In the genomic region with DNA sequence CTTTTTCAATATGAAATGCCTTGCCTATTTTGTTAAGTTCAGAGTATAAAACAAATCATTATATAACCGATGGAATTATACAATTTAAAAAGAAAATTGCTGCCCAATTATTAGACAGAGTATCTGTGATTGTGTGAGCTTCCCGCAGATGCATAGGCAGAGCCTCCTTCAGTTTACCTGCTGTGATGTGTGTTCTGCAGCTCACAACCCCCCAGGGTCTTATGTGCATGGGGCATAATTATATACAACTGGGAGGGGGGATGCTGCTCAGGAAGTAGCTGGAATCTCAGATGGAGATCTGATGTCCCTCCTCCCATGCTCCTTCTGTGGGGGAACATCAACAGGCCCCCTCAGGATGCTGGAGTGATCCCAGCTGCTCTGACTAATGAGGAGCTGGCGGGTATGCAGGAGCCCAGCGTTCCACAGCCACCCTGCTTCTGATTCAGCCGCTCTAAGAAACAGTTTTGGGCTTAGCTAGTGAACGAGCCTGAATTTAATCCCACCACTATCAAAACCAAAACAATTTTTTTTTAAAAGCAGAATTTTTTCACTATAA, we compare ENCODE assay signal across 10 mouse cellular contexts. TPM values are rescaled to one million over a fixed set of nuclear protein-coding genes. Genes with fewer than 3 reads are reported as not detected.
DNase-seq lines count a peak whose midpoint lies in the region; ATAC-seq and TF ChIP-seq lines count a peak whose summit lies in the region.
"Had no signal": no experiment of that assay in that cellular context is flagged by ENCODE, and none has a peak within 500 bp of the region (broad histone marks: within the 10 kb centered on the region; RNA-seq: fewer than 3 reads in every experiment).

No protein-coding gene starts in this region.

- peaks cover 2% of the 10 kb centered on the region for H3K4me1 ChIP-seq in forebrain, embryonic 16.5 days (replicated peaks; ENCODE audit: control insufficient read depth, insufficient read depth, low read length)
- 0 out of 2 replicates have a peak, but pooled peaks cover 6% of the 10 kb centered on the region for H3K4me1 ChIP-seq in intestine, embryonic 15.5 days (replicated peaks)
- H3K4me1 ChIP-seq in midbrain, postnatal 0 days (ENCODE audit: insufficient read depth, low read length) = no peaks in the 10 kb centered on the region
- H3K4me1 ChIP-seq: liver, embryonic 15.5 days had no signal

- TF ChIP-seq CTCF in midbrain, postnatal 0 days (IDR thresholded peaks at IDR 0.05) = no peak

- H3K9ac ChIP-seq in forebrain, embryonic 16.5 days (replicated peaks; ENCODE audit: low read depth, low read length) = 0 out of 2 replicates have a peak overlapping the region, but pooled peaks have one; percentile 22
- H3K9ac ChIP-seq in intestine, embryonic 15.5 days = no peak overlapping the region
- no peak overlapping the region for H3K9ac ChIP-seq in midbrain, postnatal 0 days (replicated peaks; ENCODE audit: low read length, poor library complexity, severe bottlenecking)
- H3K9ac ChIP-seq: liver, embryonic 15.5 days had no signal

- H3K36me3 ChIP-seq in forebrain, embryonic 16.5 days (ENCODE audit: control insufficient read depth, insufficient read depth) = peaks cover 2% of the 10 kb centered on the region; the same call in 1 of the 2 replicates
- H3K36me3 ChIP-seq in intestine, embryonic 15.5 days = no peaks in the 10 kb centered on the region
- H3K36me3 ChIP-seq in midbrain, postnatal 0 days (ENCODE audit: insufficient read depth, low read length) = 0 out of 2 replicates have a peak, but pooled peaks cover 5% of the 10 kb centered on the region
- H3K36me3 ChIP-seq: liver, embryonic 15.5 days had no signal

- H3K27ac ChIP-seq in forebrain, embryonic 16.5 days (ENCODE audit: low read length) = no peak overlapping the region
- H3K27ac ChIP-seq in intestine, embryonic 15.5 days = no peak overlapping the region
- no peak overlapping the region for H3K27ac ChIP-seq in midbrain, postnatal 0 days (ENCODE audit: low read depth, low read length)
- H3K27ac ChIP-seq: liver, embryonic 15.5 days had no signal

- no peak overlapping the region for H3K4me2 ChIP-seq in forebrain, embryonic 16.5 days (ENCODE audit: low read length)
- no peak overlapping the region for H3K4me2 ChIP-seq in intestine, embryonic 15.5 days (replicated peaks)
- no peak overlapping the region for H3K4me2 ChIP-seq in midbrain, postnatal 0 days (ENCODE audit: low read depth, low read length, poor library complexity, severe bottlenecking)
- H3K4me2 ChIP-seq: liver, embryonic 15.5 days had no signal

- peak; percentile 63 for DNase-seq in layer of hippocampus, adult 11-12 months (ENCODE audit: low spot score)
- DNase-seq in layer of hippocampus, adult 9-10 months (ENCODE audit: low spot score) = no peak
- peak; percentile 23 for DNase-seq in midbrain, postnatal 0 days (ENCODE audit: low spot score)
- no peak for DNase-seq in thymus, postnatal 14 days
- DNase-seq in embryo, embryonic 9.5 days (ENCODE audit: extremely low spot score) = no peak
- DNase-seq: heart, postnatal 36 days had no signal

- H3K9me3 ChIP-seq in forebrain, embryonic 16.5 days (ENCODE audit: control insufficient read depth, low read length) = no peaks in the 10 kb centered on the region
- no peaks in the 10 kb centered on the region for H3K9me3 ChIP-seq in intestine, embryonic 15.5 days
- H3K9me3 ChIP-seq in midbrain, postnatal 0 days (ENCODE audit: low read length) = no peaks in the 10 kb centered on the region
- H3K9me3 ChIP-seq: liver, embryonic 15.5 days had no signal

- no peaks in the 10 kb centered on the region for H3K27me3 ChIP-seq in forebrain, embryonic 16.5 days (replicated peaks; ENCODE audit: control insufficient read depth, insufficient read depth, low read length)
- H3K27me3 ChIP-seq in intestine, embryonic 15.5 days (replicated peaks) = no peaks in the 10 kb centered on the region
- H3K27me3 ChIP-seq in midbrain, postnatal 0 days (ENCODE audit: insufficient read depth, low read length) = no peaks in the 10 kb centered on the region
- H3K27me3 ChIP-seq: liver, embryonic 15.5 days had no signal

- peak; percentile 73 for ATAC-seq in forebrain, embryonic 16.5 days
- ATAC-seq in intestine, embryonic 15.5 days = peak; percentile 70
- ATAC-seq in midbrain, postnatal 0 days (ENCODE audit: low FRiP score) = no peak
- no peak for ATAC-seq in cerebellum, adult (ENCODE audit: insufficient number of reproducible peaks, low FRiP score, low TSS enrichment)

- WGBS in forebrain, embryonic 16.5 days = 39% methylated on average over 6 of the region's 6 CpGs
- WGBS in intestine, embryonic 15.5 days = 45% methylated on average over 6 of the region's 6 CpGs
- WGBS in midbrain, postnatal 0 days = 46% methylated on average over 6 of the region's 6 CpGs

- no peak overlapping the region for H3K4me3 ChIP-seq in forebrain, embryonic 16.5 days (replicated peaks; ENCODE audit: low read length)
- H3K4me3 ChIP-seq in intestine, embryonic 15.5 days (replicated peaks) = no peak overlapping the region
- H3K4me3 ChIP-seq in midbrain, postnatal 0 days (ENCODE audit: low read depth, low read length) = no peak overlapping the region
- H3K4me3 ChIP-seq: liver, embryonic 15.5 days had no signal

RNA-seq across cellular contexts. Expression of a gene that starts 19.4 kb away (rescaled TPM):
- polyA plus RNA-seq in forebrain, embryonic 16.5 days (2015; fragmentation: Nextera tagmentation; extraction: Ambion mirVana) = 31.6 and 33.7 TPM in 2 replicates
- 23.6 and 25.7 TPM in 2 replicates for polyA plus RNA-seq in intestine, embryonic 15.5 days (2015; fragmentation: Nextera tagmentation; extraction: Ambion mirVana)
- total RNA-seq in midbrain, postnatal 0 days (2014; rRNA removed) = 12.1 and 16.7 TPM in 2 replicates
- 22.5 and 23.0 TPM in 2 replicates for polyA plus RNA-seq in midbrain, postnatal 0 days (2015; fragmentation: Nextera tagmentation; extraction: Ambion mirVana)

RNA-seq across cellular contexts. Expression of a gene that starts 22.8 kb away (rescaled TPM):
- polyA plus RNA-seq in forebrain, embryonic 16.5 days (2015; fragmentation: Nextera tagmentation; extraction: Ambion mirVana) = 43.3 and 45.4 TPM in 2 replicates
- 35.0 and 35.2 TPM in 2 replicates for polyA plus RNA-seq in intestine, embryonic 15.5 days (2015; fragmentation: Nextera tagmentation; extraction: Ambion mirVana)
- total RNA-seq in midbrain, postnatal 0 days (2014; rRNA removed) = 17.6 and 18.5 TPM in 2 replicates
- 25.8 and 27.5 TPM in 2 replicates for polyA plus RNA-seq in midbrain, postnatal 0 days (2015; fragmentation: Nextera tagmentation; extraction: Ambion mirVana)

RNA-seq across cellular contexts. Expression of a gene that starts 51.3 kb away (rescaled TPM):
- polyA plus RNA-seq in forebrain, embryonic 16.5 days (2015; fragmentation: Nextera tagmentation; extraction: Ambion mirVana) = 22.7 and 25.5 TPM in 2 replicates
- polyA plus RNA-seq in intestine, embryonic 15.5 days (2015; fragmentation: Nextera tagmentation; extraction: Ambion mirVana) = 8.0 and 8.1 TPM in 2 replicates
- 12.6 and 20.9 TPM in 2 replicates for total RNA-seq in midbrain, postnatal 0 days (2014; rRNA removed)
- polyA plus RNA-seq in midbrain, postnatal 0 days (2015; fragmentation: Nextera tagmentation; extraction: Ambion mirVana) = 27.2 and 29.0 TPM in 2 replicates

Comparison
In these comparisons a context has a peak if more than half of its experiments do, and no peak if none do; other contexts are left out.
1. DNase-seq: peak in layer of hippocampus, adult 11-12 months (single experiment) and midbrain, postnatal 0 days (single experiment); none in layer of hippocampus, adult 9-10 months (single experiment), thymus, postnatal 14 days (single experiment) and embryo, embryonic 9.5 days (single experiment).
2. ATAC-seq: peak in forebrain, embryonic 16.5 days (single experiment) and intestine, embryonic 15.5 days (single experiment); none in midbrain, postnatal 0 days (single experiment) and cerebellum, adult (single experiment).